Mouse (Mus musculus): ENCODE measurements around the gene Nbas.

Gene Nbas

GRCm38 (mm10) chr12:13532731-13533365 is 263.9 kb downstream of the Nbas start:
- DNase-seq (ENCODE audit: low spot score in 2 of 2), result no peak

- DNase-seq (ENCODE audit: low spot score in 2 of 2), result no peak
Observed at GRCm38 (mm10) chr12:13539171-13539570, 270.2 kb downstream of the Nbas start.

DNA sequence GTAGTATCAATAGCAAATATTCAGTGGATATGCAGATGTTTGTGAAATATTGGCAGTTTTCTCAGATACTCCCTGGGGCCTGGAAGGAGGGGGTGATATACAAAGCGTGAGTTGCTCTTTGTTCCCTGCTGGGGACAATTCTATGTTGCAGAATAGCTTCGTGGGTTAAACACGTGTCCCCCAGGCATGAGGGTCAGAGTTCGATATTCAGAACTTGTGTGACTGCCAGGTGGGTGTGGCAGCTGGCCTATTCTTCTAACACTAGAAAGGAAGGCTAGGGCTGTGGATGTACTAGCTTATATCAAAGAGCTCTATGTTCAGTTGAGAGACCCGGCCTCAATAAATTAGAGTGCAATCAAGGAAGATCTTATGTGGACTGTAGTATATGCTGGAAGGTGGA is 274.9 kb downstream of the Nbas start:
- DNase-seq (ENCODE audit: low spot score in 2 of 2), result no peak

DNA sequence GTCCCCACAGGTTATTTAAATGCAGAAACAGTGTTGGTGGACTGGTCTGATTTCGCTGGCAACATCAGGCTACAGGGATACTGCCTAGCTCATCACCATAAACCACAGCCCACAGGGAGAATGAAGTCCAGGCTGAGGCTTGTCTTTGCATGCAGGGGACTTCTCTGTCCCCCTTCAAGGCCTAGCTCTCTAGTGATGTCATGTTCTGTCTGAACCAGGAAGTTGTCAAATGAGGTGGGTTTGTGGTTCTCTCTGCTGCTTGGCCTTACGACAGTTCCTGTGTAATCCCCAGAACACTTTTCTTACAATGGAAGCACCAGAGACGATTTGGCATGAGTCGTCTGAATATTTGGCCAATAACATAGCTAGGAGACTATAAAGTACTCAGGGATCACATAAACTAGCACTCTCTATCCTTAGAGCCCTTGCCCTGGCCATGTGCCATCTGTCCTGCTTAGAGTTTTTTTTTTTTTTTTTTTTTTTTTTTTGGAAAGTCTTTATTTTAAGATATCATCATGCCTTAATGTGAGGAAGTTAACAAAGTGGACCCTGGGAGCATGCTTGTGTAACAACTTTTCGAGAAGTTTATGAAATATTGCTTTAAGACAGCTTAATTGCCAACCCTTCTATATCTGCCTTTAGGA is 294.8 kb downstream of the Nbas start:
- DNase-seq (ENCODE audit: low spot score in 2 of 2), result no peak

DNA sequence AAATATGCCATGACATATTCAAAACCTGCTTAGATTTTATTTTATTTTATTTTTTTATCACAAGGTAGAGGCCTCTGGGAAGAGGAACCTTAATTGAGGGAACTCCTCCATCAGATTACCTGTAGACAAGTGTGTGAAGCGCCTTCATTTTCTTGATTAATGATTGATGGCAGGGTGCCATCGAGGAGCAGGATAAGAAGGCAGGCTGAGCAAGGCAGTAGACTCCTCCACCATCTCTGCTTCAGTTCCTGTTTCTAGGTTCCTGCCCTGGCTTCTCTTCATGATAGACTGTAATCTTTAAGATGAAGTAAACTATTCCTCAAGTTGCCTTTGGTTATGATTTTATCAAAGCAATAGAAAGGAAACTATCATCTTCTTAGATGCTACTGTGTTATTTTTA is 295.4 kb downstream of the Nbas start:
- DNase-seq (ENCODE audit: low spot score in 2 of 2), result no peak

DNA sequence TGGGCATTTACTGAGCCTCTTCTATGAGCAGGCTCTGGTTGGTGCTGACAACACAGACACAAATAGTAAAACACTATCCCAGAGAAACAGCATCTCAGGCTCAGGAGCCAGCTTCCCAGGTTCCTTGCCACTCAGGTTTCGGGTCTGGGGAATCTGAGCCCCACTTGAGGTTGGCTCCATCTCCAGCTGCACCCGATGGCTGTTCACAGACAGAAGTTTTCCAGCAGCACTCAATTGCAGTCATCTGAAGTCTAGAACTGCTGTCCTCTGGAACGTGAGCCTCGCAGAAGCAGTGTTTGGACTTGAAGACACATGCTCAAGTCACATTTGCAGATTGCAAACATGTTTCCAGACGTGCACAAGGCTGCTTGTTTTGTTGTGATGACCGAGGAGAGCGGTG is 297.5 kb downstream of the Nbas start:
- DNase-seq (ENCODE audit: low spot score in 2 of 2), result no peak

DNA sequence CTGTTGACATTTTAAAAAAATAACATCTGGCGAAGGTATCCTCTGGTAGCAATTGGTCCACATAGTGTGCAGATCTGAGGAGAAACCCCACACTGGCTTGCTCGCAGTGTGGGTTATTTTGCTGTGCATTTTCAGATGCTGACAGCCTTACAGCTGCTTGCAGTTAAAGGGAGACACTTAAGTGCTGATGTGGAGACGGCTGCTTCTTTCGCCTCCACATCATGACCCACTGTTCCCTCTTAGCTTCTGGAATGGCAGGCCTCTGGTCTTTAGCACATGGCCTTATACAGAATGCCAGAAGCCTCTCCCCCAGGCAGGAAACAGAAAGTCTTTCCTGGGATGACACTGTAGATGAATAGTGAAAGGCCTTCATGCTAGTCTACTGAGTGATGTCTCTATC is 306.2 kb downstream of the Nbas start:
- DNase-seq (ENCODE audit: low spot score in 2 of 2), result no peak

GRCm38 (mm10) chr12:13575605-13576600 is 307.0 kb downstream of the Nbas start:
- DNase-seq (ENCODE audit: low spot score in 2 of 2), result peak; percentile 37

GRCm38 (mm10) chr12:13576761-13577160 is 307.8 kb downstream of the Nbas start:
- peak in 1 of 2 experiments; percentile 1 for DNase-seq (ENCODE audit: low spot score in 2 of 2)

DNA sequence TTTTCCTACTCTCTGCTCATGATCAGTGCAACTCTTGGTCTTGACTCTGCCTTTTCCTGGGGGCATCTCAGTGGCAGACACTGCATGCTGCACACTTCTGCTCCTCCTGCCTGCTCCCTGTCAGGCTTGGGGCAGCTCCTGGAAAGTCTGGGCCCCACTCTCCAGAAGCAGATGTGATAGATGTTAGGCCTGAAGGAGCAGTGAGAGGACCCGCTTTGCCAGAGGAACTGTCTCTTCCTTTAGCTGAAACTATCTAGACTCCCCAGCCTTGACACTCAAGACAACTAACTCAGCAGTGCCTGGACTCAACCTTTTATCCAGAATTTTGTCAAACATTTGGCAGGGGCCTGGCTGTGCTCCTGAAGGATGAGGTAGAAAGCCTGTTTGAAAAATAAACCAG is 311.9 kb downstream of the Nbas start:
- no peak for DNase-seq (ENCODE audit: low spot score in 2 of 2)

GRCm38 (mm10) chr12:13583386-13583785 is 314.5 kb downstream of the Nbas start:
- no peak for DNase-seq (ENCODE audit: low spot score in 2 of 2)

- no peak for DNase-seq (ENCODE audit: low spot score in 2 of 2)
Observed at GRCm38 (mm10) chr12:13585527-13586156, 316.7 kb downstream of the Nbas start.

DNA sequence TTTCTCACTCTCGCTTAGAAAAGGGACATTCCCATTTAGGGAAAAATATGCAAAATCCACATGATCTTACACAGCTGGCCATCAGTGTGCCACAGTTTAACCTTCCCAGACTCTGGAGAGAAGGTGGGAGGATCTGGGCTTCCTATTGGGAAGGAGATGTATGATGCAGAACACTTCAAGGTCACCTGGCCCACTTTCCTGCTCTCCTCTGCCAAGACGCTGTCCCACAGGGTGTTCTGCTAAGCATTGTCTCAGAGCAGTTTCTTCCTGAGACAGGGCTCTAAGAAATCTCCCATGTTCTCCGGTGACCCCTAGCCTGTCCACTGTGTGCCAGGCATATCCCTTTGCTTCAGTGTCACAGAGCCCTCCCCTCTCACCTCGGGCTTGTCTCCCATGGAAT is 318.7 kb downstream of the Nbas start:
- no peak for DNase-seq (ENCODE audit: low spot score in 2 of 2)

- no peak for DNase-seq (ENCODE audit: low spot score in 2 of 2)
Observed at GRCm38 (mm10) chr12:13589021-13589420, 320.1 kb downstream of the Nbas start.

DNA sequence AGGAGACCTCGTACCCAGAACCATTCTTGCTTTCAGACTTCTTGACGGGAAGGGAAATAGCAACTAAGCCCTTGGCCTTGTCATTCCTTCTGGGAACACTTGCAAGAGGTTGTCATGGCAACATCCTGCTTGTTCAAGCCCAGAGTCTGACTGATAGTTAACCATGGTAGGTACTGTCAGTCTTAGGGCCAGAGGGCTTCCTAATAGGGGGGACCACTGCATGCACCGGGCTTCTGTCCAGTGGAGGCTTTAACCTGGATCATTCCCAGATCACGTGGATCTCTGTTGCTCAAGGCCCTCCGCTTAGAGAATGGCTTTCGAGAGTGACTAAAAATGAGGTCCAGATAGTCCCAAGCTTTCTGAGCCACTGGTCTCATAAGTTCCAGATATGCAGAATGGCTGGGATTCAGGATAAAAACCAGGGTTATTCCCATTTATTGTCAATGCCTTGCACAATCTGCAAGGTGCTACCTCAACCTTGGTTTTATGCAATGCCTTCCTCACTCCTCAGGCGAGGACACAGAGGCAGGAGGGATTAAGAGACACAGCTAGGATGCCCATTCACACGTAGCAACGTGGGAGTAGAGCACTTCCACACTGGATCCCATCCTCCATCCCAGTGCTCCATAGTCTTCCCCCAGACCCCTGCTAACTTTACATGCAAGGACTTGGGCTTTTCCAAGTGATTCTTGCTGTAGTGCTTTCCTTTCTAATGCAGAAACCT is 326.0 kb downstream of the Nbas start:
- DNase-seq (ENCODE audit: low spot score in 2 of 2), result peak in 1 of 2 experiments; percentile 40

- DNase-seq (ENCODE audit: low spot score in 2 of 2), result no peak
Observed at GRCm38 (mm10) chr12:13597026-13597425, 328.1 kb downstream of the Nbas start.

DNA sequence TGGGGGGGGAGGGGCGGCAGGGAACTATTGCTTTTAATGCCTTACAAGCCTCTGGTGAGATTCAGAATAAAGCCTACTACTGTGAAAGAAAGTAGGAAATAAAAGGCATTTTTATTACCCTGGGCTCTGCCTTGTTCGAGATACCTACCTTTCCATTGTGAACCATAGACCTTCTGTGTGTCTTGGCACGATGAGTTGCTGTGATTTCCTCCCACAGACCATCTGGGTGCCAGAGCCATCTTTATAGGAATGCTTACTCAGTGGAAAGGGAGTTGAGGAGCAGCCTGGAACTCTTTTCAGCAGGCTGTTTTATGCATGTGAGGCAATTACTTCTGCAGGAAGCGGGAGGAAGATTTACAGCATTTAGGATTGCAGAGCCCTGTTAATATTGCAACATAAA is 329.6 kb downstream of the Nbas start:
- peak; percentile 85 for DNase-seq (ENCODE audit: low spot score in 2 of 2)

DNA sequence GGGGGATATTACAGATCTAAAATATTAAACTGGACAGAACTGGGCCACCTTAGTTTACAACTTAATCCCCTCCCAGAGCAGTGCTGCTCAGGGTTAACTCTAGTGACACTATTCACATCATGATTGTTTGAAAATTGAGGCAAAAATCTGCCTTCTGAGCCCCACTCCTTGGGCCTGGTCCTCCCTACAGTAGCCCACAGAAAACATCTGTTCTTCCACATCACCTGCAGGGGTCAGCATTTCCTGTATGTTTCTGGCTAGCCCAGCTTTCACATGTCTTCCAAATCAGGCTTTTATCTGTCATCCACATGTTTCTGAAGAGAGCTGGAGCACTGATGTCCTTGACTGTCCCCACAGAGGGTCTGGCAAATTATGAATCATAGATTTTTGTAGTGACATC is 333.5 kb downstream of the Nbas start:
- peak; percentile 23 to 47 for DNase-seq (ENCODE audit: low spot score in 2 of 2)

DNA sequence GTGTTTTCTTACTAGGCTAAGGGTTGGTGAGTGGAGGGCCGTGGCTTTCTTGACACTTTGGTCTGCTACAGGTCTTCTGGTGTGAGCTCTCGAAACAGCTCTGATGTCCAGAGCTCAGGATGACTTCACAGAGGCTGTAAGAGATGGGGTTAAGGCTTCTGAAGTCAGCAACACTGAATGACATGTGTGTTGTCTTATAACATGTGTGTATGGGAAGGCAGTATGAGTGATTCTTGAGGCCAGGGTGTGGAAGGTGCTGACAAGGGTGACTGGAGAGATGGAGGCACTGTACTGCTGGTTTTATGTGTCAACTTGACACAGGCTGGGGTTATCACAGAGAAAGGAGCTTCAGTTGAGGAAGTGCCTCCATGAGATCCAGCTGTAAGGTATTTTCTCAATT is 338.1 kb downstream of the Nbas start:
- DNase-seq (ENCODE audit: low spot score in 2 of 2), result no peak

GRCm38 (mm10) chr12:13609027-13609426 is 340.1 kb downstream of the Nbas start:
- DNase-seq (ENCODE audit: low spot score in 2 of 2), result peak; percentile 20 to 38

- DNase-seq (ENCODE audit: low spot score in 2 of 2), result no peak
Observed at GRCm38 (mm10) chr12:13613041-13613440, 344.1 kb downstream of the Nbas start.
